ENCODE assay signal across 12 mouse cellular contexts in genomic region chr12:3955371-3955770, GRCm38 (mm10). TPM values are rescaled to one million over a fixed set of nuclear protein-coding genes. Genes with fewer than 3 reads are reported as not detected.
A peak's percentile ranks its signal among the peaks of the same experiment; 100 is the strongest.
DNase-seq lines count a peak whose midpoint lies in the region; ATAC-seq lines count a peak whose summit lies in the region.
"Had no signal": no experiment of that assay in that cellular context is flagged by ENCODE, and none has a peak within 500 bp of the region (broad histone marks: within the 10 kb centered on the region; RNA-seq: fewer than 3 reads in every experiment).

No protein-coding gene starts in this region.

- 33% methylated on average over 10 of the region's 10 CpGs for WGBS in hindbrain, embryonic 11.5 days
- 30% methylated on average over 10 of the region's 10 CpGs for WGBS in hindbrain, embryonic 12.5 days

- H3K9ac ChIP-seq in hindbrain, embryonic 11.5 days (ENCODE audit: low read depth, low read length), result no peak overlapping the region
- no peak overlapping the region for H3K9ac ChIP-seq in hindbrain, embryonic 12.5 days

- no peak for ATAC-seq in hindbrain, embryonic 11.5 days (ENCODE audit: low FRiP score)
- ATAC-seq in hindbrain, embryonic 12.5 days (ENCODE audit: low FRiP score), result no peak
- ATAC-seq: inflammation-experienced regulatory T-cells, adult 6 months had no signal

- no peak overlapping the region for H3K4me2 ChIP-seq in hindbrain, embryonic 11.5 days (replicated peaks; ENCODE audit: low read depth, low read length)
- no peak overlapping the region for H3K4me2 ChIP-seq in hindbrain, embryonic 12.5 days (replicated peaks)

- peaks cover 16% of the 10 kb centered on the region for H3K27me3 ChIP-seq in hindbrain, embryonic 11.5 days (ENCODE audit: control insufficient read depth, insufficient read depth, low read length)
- H3K27me3 ChIP-seq in hindbrain, embryonic 12.5 days, result peaks cover 32% of the 10 kb centered on the region

- H3K4me3 ChIP-seq in hindbrain, embryonic 11.5 days (ENCODE audit: low read depth, low read length), result no peak overlapping the region
- H3K4me3 ChIP-seq in hindbrain, embryonic 12.5 days, result no peak overlapping the region
- H3K4me3 ChIP-seq: gastrocnemius, adult 2 months had no signal

- H3K9me3 ChIP-seq in hindbrain, embryonic 11.5 days (ENCODE audit: control insufficient read depth, low read length), result no peaks in the 10 kb centered on the region
- no peaks in the 10 kb centered on the region for H3K9me3 ChIP-seq in hindbrain, embryonic 12.5 days (replicated peaks)

- no peak overlapping the region for H3K27ac ChIP-seq in hindbrain, embryonic 11.5 days (ENCODE audit: low read depth, low read length)
- no peak overlapping the region for H3K27ac ChIP-seq in hindbrain, embryonic 12.5 days
- H3K27ac ChIP-seq: gastrocnemius, adult 2 months; stomach, postnatal 0 days had no signal

- no peaks in the 10 kb centered on the region for H3K4me1 ChIP-seq in hindbrain, embryonic 11.5 days (replicated peaks; ENCODE audit: control insufficient read depth, insufficient read depth, low read length)
- H3K4me1 ChIP-seq in hindbrain, embryonic 12.5 days, result peaks cover 9% of the 10 kb centered on the region

- DNase-seq in hindbrain, embryonic 11.5 days (ENCODE audit: low spot score), result peak; percentile 66
- peak; percentile 41 for DNase-seq in thymus, postnatal 14 days
- DNase-seq in thymus, postnatal 4 days, result no peak
- peak; percentile 78 for DNase-seq in forelimb bud, embryonic 11.5 days (ENCODE audit: low read depth, low spot score)
- DNase-seq in layer of hippocampus, adult 8-10 months (ENCODE audit: low spot score in 2 of 2), result no peak
- DNase-seq in T-cell, adult 2 months (ENCODE audit: low spot score), result no peak
- no peak for DNase-seq in testis, postnatal 14 days (ENCODE audit: low spot score)
- DNase-seq: cerebellum, postnatal 25 days; gastrocnemius, adult 2 months had no signal

- no peaks in the 10 kb centered on the region for H3K36me3 ChIP-seq in hindbrain, embryonic 11.5 days (ENCODE audit: control insufficient read depth, insufficient read depth, low read length)
- no peaks in the 10 kb centered on the region for H3K36me3 ChIP-seq in hindbrain, embryonic 12.5 days

RNA-seq across cellular contexts. Expression of gene Pomc, which starts 0.6 kb away (rescaled TPM):
- polyA plus RNA-seq in hindbrain, embryonic 11.5 days (2014; fragmentation: Nextera tagmentation; extraction: Ambion mirVana), result 6.8 and 7.1 TPM in 2 replicates
- polyA plus RNA-seq in hindbrain, embryonic 12.5 days (2016; fragmentation: Nextera tagmentation; extraction: Ambion mirVana), result 5.1 and 6.4 TPM in 2 replicates
- 1 to 10 TPM; 2.0 to 3.0 (median 2.8) TPM for total RNA-seq in layer of hippocampus, adult 8-10 months (2022)
- total RNA-seq: gastrocnemius, adult 2 months had no signal

Comparison
In these comparisons a context has a peak if more than half of its experiments do, and no peak if none do; other contexts are left out.
1. DNase-seq: peak in hindbrain, embryonic 11.5 days (single experiment), thymus, postnatal 14 days (single experiment) and forelimb bud, embryonic 11.5 days (single experiment); none in thymus, postnatal 4 days (single experiment), layer of hippocampus, adult 8-10 months (0 of 2), T-cell, adult 2 months (single experiment) and testis, postnatal 14 days (single experiment).